Mouse (Mus musculus): ENCODE results near the gene Dbn1.

The Dbn1 gene

DNA sequence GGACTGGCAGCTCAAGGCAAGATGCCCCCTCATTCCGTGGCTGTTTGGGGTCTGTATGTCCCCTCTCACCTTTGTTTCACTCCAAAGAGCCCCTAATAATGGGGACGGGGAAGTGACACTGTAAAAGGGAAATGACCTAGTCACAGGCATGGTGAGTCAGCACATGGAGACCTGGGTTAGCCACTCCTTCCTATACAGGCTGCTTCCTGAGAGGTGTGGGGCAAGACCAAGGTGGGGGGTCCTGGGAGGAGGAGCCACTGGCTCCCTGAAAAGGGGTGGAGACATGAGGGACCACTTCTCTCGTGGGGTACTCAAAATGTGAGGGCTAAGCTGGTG lies 22.4 kb upstream of the Dbn1 start:
- no peak for DNase-seq

DNA sequence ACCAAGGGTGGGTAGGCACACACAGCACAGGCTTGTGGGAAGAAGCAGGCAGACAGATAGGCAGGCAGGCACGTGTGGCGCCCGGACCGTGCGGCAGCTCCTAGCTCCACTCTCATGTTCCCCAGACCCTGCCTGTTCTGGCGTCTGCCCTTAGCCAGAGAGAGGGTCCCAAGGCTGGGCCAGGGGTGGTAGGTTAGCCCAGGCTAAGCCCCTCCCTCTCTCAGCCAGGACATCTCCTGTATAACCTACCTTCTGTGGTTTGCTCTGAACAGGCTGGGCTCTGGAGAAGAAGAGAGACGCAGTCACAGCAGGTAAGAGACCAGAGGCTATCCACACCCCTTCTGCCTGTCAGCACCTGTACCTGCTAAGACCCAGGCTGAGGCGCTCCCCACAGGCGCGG lies 20.6 kb upstream of the Dbn1 start:
- DNase-seq = no peak

DNA sequence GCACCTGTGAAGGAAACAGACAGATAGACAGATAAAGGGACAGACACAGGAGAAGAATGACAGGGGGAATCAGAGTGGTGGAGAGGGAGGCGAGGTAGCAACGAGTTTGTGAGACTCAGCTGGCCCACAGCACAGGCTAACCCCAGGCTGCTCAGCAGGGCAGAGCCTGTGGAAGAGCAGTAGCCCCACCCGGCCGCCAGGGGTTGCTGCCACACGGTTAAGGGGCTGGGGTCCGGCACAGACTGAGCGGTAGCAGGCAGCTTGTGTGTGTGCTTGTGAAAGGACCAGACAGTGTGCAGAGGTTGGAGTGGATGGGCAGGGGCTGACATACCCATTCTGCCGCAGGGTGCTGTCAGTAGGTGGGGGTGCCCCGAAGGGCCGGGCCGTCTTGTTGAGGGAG lies 20.0 kb upstream of the Dbn1 start:
- no peak for DNase-seq

DNA sequence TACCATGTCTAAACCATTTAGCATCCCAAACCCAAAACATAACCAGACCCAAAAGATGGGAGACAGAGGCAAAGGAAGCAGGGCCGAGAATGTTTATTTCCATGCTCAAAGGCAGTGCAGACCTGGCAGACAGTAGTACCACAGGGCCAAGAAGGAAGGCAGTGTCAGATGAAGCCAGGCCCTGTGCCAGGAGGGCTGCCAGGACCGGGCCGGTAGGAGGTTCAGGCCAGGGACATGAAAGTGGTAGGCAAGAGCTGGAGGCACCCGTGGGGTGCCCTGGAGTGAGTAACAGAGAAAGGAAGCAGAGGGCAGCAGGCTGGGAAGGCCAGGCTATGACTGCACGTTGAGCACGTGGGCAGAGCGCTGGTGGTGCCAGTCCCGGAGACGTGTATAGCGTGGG lies 18.8 kb upstream of the Dbn1 start:
- DNase-seq = no peak

DNA sequence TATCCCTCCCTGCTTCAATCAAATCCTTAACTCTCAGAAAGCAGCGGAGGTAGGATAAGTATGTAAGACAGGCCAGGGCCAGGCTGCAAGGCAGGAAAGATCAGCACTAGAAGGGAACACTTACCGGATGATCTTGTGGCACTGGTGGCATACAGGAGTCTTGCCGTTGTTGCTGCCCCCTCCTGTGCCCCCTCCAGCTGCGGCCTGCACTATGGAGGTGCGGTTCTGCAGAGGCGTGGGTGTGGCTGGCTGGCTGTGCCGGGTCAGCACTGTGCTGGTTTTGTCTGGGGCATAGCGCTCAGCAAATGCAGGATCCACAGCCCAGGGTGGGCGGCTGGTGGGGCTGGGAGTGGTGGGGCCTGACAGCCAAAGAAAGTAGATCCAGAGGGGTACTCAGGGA lies 17.9 kb upstream of the Dbn1 start:
- no peak for DNase-seq

DNA sequence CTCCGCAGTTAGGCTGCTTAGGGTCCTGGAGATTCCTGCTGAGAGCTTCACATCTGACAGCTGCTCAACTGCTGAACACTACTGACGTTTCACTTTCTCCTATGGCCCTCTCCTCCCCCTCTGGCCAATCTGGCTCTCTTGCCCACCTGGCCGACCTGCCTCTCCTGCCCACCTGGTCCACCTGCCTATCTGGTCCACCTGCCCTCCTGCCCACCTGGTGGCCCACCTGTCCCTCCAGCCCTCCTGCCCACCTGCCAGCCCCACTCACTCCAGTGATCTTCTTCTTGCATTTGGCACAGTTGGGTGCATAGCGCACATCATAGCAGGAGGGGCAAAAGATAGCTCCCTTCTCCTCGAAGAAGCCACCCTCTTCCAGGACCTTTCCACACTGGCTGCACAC lies 16.5 kb upstream of the Dbn1 start:
- DNase-seq = no peak

DNA sequence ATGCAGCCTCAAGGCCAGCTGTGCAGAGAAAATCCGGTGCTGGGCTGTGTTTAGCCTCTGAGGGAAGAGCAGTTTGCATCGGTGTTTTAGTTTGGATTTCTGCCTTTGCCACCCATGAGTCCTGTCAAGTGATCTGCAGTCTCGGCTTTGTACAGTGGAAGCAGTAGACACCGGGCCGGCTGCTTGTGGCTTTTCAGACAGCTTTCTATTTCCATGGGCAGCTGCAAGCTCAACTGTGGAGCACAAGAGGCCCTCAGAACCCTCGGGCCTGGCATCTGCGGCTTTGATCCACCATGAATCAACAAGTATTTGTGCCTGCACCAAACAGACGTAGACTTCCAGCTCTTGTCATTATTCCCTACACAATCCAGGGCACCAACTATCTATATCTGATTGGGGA lies 14.5 kb upstream of the Dbn1 start:
- DNase-seq = no peak

DNA sequence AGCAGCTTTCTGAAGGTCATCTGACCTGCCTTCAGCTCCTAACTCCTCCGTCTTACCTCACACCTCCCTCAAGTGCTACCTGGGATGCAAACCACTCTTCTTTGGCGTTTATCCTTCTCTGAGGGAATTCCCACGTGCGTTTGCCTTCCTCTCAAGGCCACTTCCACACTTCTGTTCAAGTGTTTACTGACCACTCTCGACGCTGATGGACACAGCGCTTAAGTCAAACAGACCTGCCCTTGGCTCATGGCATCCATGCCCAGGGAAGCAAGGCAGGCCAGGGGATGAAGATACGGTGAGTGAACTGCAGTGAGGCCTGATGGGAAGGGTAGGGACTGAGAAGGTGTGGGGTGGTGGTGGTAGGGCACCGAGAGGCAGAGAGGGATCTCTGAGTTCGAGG lies 12.7 kb upstream of the Dbn1 start:
- no peak for DNase-seq

DNA sequence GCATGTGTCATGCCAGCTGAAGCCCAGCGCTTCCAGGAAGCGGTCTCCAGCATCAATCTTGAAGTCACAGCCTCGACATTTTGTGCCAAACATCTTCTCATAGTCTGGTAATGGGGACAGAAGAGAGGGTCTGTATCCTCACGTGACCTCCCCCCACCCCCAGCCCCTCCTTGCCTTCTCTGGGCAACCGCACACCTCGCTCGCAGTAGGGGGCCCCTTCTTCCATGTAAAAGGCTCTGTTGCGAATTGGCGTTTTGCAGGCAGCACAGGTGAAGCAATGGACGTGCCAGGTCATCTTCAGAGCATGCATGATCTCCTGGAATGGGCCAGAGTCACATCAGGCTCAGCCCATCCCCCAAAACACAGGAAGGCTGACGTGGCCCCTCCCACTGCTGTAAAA lies 11.0 kb upstream of the Dbn1 start:
- DNase-seq = no peak

DNA sequence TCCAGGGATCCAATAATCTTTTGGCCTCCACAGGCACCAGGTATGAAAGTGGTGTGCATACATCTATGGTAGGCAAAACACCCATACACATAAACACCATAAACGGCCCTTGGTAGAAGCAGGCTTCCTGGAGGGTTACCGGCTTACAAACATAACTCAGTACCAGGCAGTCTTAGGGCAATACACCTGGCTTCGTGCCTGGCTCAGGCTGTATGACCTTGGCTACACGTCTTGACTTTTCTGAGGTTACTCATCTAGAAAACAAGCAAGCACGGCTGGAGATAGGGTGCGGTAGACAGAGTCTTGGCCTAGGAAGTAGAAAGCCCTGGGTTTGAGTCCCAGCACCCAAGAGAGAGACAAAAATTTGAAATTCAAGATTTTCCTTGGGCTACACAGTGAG lies 8.8 kb upstream of the Dbn1 start:
- DNase-seq = peak; percentile 71

DNA sequence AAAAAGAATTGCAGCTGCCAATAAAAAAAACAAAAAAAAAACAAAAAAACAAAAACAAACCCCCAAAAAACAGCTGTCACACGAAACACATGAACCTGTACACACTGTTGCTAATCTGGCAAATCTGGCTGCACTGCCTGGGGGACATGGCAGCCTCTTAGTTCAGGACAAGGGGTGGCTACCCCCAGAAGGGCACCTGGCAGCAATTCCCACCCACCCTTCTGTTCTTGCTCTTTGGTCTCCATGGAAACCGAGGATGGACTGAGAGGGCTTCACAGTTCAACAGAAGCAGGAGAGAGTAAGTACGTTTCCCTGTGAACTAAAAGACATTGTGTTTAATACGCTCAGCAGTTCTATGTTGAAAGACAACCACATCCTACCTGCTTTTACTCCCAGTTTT lies 7.8 kb upstream of the Dbn1 start:
- no peak for DNase-seq

DNA sequence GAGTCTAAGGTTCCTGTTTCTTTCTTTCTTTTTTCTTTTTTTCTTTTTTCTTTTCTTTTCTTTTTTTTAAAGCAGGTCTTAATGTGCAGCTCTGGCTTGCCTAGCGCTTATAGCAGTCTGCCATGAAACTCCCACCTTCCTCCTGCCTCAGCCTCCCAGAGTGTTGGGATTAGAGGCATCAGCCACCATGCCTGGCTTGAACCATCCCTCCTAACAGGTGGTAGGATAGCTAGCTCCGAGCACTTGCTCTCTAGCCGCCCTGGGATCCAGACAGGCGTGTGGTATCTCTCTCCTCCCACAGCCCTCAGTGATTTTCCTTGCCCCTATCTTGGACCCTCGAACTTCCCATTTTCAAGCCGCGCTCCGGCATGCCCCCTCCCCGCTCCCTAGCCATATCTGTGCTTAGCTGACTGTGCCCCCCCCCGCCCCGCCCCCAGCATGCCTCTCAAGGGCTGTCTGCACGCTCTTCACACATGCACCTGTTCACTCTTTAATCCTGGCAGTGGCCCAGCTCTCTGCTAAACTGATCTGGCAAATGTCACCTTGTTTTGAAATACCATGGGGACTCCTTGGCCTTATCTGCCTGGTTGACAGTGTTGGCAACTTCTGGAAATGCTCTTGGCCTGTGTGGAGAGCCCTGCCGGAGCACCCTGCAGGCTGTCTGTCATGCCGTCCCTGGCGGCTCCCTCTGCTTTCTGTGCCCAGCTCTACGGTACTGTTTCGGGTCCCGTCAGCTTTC lies 7.1 kb upstream of the Dbn1 start:
- peak; percentile 38 for DNase-seq

DNA sequence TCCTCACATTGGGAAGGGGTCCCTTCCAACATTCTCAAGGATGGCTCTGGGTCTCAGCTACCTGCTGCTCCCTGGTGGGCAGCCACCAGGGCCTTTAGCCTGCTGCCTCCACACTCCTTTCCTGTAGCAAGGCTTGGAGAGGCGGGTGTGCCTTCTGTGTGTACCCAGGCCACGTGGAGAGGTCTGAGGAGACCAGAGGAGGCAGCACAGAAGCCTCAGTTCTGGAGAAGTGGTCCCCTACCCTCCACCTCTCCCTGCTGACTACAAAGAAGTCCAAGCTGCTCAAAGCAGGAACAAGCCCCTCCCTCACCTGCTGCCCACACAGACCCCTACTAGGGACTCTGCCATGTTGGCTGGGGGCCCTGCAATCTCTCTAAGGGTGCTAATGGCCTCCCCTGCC lies 6.3 kb upstream of the Dbn1 start:
- DNase-seq = no peak

DNA sequence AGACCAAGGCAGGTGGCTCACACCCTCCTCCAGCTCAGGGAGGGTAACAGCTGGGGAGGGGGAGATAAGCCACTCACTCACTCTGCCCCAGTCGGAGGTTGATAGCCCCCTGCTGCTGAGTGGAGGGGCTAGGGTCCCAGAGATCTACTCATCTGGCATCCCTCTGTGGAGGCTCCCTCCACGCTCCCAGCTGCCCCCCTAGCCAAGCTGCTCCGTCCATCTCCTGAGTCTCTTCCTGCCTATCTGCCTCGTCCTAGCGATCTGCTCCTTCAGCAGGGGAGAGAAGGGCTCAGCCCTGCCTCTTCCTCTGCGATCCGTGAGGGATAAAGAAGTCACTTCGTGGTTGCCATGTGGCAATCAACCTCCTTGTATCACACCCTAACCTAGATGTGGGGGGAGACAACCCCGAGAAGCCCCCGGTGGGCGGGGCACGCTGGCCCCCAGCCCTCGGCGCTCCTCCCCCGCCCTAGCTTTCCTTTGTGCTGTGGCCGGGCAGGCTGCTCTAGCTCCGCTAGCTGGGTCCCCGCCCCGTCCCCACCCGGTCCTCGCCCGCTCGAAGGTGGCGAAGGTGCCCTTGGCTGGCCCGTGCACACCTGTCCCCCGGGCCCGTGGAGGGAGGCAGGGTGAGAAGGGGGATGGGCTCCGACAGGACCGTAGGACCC lies 864 bp downstream of the Dbn1 start:
- no peak for DNase-seq

DNA sequence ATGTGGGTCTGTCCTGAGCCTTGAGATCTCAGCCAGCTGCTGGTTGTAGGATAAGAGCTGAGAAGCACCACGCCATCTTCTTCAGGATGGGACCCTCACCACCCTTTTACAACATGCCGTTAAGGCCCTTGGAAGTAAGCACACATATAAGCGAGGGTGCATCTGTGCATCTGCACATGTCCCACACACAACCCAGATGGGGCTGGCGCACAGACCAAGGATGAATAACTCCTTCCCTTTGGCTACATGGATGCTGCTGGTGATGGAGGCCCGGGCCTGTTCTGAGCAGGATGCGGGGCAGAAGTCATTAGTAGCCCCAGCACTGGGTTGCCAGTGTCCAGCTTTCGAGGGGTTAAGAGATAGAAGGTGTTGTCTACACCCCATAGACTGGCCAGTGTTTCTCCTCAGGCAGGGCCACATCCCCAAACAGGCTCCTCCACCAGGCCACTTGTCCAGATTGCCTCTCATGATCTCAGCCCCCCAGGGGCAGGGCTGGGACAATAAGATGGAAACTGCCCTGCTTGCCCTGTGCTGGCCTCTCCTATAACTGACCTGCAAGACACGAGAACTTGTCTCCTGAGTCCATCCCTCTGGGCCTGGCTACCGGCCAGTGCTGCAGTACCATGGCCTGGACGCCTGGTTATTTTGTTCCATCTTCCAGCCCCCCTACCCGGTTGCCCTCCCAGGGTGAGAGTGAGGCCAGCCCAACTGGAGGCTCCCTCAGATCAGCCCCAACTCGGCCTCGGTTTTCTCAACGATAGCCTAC lies 1.7 kb downstream of the Dbn1 start:
- no peak for DNase-seq

DNA sequence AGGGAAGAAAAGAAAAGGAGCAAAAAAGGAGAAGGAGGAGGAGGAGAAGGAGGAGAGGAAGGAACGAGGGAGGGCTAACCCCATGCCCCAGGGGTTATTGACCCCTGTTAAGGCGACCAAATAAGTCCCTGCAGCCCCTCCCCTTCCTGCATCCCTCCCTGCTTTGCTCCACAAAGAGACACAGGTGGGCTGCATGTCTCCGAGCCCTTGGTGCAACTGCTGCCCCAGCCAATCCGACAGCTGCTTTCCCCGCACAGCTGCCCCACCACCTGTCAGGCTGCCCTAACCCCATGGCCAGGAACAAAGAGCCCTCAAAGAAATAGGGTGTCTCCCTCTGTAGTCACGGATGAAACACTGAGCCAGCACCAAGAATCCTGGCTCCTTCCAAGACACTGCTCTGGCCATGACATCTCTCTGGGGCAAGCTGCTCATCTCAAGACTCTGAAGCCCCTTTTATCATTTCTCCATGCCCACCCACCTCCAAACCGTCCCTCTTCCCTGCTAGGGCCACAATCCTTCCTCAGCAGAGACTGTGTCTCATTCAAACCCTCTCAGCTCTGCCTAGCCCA lies 3.3 kb downstream of the Dbn1 start:
- DNase-seq = no peak

DNA sequence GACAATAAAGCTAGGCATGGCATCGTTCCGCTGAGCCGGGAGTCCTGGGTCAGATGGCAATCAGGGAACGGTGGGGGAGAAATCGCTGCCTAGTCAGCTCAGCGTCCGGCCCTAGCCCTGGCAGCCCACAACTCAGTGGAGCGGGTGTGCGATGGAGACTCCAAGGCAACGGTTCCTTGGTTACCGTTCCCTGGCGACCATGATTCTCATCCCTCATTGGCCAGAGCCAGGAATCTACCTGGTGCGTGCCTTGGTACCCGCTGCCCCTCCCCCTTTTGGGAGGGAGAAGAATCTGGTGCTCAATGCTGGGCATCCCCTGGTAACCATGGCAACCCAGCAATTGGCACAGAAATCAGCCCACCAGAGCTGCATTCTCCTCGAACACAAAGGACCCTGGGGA lies 4.3 kb downstream of the Dbn1 start:
- DNase-seq = no peak

DNA sequence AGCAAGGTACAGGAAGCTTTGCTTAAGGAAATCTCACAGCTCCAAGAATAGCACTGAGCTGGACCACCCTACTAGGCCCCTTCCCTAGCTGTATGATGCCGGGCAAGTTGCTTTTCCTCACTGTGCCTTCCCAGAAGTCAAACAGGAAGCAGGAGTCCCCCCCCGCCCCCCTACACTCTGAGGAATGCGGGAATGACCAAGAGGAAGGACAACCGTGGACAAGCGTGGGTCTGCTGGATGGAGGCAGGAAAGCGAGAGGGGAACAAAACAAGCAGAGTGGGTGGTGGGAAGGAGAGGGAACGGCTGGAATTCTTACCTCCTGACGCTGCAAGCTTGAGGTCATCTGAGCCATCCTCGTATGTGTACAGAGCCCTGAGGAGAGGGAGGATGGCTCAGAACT lies 4.8 kb downstream of the Dbn1 start:
- no peak for DNase-seq

DNA sequence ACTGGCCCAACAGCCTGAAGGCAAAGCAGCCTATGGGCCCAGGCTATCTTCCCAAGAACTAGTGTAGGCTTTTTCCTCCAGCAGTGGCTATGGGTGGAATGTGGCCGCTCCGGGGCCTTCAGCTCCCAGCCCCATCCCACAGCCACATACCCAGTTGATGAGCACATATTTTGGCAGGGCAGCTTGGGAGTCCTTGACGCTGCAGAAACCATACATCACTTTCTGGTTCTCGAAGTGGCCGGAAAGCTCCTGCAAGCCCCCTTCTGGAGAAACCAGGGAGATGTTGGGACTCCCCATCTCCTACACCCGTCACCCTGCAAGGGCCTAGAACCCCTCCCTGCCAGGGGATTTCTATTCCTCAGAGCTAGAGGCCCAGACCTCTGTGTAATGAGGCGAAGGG lies 5.4 kb downstream of the Dbn1 start:
- no peak for DNase-seq

DNA sequence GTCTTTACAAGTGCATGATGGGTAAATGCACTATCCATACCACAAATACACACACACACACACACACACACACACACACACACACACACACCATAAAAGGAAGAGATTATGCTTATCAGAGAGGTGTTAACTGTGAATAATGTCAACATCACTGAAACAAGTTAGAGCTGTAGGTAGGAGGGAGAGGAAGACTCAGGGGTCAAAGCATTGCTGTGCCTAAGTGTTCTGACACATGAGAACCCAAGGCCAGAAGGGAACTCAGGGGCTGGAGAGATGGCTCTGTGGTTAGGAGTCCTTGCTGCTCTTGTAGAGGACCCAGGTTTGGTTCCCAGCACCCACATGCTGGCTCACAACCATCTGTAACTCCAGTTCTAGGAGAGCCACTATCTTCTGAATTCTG lies 8.0 kb downstream of the Dbn1 start:
- DNase-seq = no peak

DNA sequence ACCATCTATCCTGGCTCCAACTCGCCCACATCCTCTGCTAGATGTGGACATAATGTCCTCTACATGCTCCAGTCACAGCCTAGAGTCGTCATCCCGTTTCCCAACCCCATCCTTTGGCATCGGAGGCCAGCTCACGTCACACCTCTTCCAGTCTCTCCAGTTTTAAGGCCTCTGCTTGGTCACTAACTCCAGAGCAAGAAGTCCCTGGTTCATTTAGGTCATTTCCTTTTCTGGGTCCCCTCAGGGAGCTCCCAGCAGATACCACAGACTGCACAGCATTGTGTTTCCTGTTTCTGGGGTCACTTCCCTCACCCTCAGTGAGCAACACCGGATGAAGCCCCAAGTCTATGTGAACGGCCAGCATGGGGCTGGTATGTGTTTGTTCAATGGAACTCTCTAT lies 8.9 kb downstream of the Dbn1 start:
- DNase-seq = no peak

DNA sequence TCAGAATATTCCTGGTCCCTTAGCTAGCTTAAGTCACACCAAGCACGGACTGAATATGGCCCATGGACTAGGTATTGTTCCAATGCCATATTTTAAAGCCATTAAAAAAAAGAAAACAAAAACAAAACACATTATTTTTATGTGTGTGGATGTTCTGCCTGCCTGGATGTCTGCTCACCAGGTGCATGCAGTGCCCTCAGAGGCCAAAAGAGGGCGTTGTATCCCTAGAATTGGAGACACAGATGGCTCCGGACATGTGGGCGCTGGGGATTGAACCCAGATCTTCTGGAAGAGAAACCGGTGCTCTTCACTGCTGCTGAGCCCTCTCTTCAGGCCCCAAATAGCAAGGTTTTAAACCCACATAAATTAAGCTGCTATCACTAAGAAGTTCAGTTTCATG lies 9.9 kb downstream of the Dbn1 start:
- no peak for DNase-seq

DNA sequence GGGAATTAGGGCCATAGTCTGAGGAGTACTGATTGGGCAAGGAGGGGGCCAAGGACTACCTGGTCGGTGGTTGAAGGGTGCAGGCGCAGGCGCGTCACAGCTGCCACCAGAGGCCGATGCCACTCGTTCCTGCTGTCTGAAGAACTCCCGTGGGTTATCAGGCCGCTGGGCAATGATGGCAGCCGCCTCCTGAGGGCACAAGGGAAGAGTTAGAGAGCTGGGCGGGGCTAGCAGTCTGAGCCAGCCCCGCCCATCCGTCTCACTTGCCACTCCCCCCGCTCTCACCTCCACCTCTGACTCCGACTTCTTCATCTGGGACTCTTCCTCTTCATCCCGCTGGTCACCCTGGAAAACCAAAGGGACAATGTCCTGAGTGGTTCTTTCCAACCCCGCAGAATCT lies 10.4 kb downstream of the Dbn1 start:
- no peak for DNase-seq

DNA sequence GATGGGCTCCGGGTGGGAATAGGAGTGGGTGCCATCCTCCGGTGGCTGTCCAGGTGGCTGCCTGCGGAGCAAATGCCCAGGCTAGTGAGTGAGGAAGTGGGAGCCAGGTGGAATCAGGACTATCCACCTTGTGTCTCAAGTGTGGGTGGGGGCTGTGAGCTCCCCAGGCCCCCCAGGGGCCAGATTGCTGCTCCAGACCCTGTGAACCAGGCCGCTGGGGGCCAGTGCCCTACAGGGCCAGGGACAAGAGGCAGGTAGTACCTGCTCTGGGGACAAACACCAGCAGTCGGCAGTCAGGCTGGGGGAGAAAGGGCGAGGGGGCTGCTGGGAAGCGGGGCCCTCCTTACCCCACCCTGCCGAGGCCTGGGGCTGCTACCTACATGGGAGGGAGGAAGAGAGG lies 11.7 kb downstream of the Dbn1 start:
- no peak for DNase-seq
